Mouse (Mus musculus) left cerebral cortex, postnatal 36 days (tissue): ENCODE results near the gene Mtx1. TPM values are rescaled to one million over a fixed set of nuclear protein-coding genes. Genes with fewer than 3 reads are reported as not detected.

Experiments used
- DNase-seq, 2 experiments: peaks; one replicate each; pipeline ENCODE4 v3.0.0; 2021 to 2022; ENCODE audit warnings: low spot score in 2 of 2, mixed read lengths in 1 of 2
- intact Hi-C: fragments of 180-260 bp; cut with DNase I; formaldehyde crosslinking; loops from one replicate; pipeline ENCODE4 v1.15.1; 2025
- total RNA-seq, 2 experiments: library from RNA; stranded (reverse); gene quantifications; 2 replicates each; pipeline ENCODE4 v1.2.3; 2021

Mtx1 gene
- total RNA-seq, 2 experiments from 2014 or later = 90.6 to 93.8 TPM

DNA sequence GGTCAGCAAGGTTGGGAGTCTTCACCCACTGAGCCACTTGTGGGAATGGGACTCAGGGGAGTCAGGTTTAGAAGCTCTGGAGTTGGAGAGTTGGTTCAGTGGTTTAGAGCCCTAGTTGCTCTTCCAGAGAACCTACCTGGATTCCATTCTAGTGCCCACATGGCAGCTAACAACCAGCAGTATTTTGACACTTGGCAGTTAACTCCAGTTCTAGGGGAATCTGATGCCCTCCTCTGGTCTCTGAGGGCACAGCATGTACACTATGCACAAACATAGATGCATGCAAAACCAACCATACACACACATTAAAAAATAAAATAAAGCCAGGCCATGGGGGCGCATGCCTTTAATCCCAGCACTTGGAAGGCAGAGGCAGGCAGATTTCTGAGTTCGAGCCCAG is 33.0 kb downstream of the Mtx1 start:
- no peak for DNase-seq
- intact Hi-C loops = no loop called here

DNA sequence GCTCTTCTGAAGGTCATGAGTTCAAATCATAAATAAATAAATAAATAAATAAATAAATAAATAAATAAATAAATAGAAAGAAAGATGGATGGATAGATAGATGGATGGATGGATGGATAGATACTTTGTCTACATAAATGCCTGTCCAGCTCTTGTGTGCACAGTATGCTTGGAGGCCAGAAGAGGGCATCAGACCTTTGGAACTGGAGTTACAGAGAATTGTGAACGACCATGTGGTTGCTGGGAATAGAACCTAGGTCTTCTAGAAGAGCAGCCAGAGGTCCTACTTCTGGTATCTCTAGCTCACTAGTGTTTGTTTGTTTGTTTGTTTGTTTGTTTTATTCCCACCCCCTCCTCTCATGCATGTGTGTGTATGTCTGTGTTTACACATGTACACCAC is 33.5 kb downstream of the Mtx1 start:
- intact Hi-C loops = no loop called here
- no peak for DNase-seq

DNA sequence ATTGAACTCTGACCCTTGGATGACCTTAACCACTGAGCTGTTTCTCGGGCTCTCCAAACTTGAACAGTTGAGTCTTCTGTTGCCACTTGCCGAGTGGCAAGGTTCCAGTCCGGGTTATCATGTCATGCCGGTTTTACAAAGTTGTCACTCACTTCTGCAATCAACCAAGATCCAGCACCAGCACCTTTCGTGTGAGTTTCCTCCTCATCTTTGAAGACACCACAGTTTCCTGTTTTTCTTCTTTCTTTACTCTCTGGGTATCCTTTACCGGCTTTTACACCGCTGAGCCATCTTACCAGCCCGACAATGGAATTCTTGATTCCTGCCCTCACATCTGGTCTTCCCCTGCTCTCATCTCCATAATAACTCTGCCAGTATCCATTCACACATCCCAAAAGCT is 36.5 kb downstream of the Mtx1 start:
- intact Hi-C loops = no loop called here

DNA sequence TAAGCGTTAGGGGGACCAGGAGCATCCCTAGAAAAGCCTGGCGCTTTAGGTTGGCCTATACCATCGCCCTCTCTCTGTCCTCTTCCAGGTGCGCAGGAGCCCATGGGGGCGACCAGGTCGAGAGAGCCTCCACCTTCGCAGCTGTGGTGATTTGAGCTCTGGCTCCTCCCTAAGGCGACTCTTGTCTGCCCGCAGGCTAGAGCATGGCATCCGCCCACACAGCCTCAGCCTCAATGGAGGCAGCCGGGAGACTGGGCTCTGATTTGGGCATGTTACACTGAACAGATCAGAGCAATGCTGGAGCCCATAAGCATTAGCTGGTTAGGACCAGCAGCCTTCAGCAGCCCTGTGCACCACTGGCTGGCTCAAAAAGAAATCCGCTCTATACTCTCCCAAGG is 38.4 kb downstream of the Mtx1 start:
- intact Hi-C loops = no loop called here
- no peak for DNase-seq

More for the DNA sequence above, 36.5 kb downstream of the Mtx1 start:
- DNase-seq = no peak

DNA sequence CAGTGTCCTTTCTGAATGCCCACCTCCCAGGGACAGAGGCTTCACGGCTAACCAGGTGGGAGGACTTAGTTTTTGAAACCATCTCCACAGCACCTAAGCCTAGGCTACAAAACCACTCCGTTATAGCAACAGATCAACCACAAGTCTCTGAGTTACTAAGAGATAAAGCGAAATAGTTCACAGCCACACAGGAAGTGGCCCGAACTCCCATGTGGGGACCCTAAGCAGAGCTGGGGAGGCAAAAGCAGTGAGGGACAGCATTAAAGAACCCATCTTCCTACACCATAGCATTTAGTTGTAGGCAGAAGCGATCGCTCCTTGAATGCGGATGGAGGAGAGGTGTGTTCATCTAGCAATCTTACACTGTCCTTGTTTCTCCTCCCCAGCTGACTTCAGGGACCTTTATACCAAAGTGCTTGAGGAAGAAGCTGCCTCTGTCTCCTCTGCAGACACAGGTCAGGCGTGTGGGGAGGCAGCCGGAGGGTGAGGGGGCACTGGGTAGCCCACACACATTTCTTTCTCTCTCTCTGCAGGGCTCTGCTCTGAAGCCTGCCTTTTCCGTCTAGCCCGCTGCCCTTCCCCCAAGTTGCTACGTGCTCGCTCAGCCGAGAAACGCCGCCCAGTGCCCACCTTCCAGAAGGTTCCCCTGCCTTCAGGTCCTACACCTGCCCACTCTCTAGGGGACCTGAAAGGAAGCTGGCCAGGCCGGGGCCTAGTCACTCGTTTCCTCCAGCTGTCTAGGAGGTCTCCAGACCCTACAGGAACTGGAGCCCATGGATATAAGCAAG is 39.0 kb downstream of the Mtx1 start:
- DNase-seq = no peak
- intact Hi-C loops = no loop called here

DNA sequence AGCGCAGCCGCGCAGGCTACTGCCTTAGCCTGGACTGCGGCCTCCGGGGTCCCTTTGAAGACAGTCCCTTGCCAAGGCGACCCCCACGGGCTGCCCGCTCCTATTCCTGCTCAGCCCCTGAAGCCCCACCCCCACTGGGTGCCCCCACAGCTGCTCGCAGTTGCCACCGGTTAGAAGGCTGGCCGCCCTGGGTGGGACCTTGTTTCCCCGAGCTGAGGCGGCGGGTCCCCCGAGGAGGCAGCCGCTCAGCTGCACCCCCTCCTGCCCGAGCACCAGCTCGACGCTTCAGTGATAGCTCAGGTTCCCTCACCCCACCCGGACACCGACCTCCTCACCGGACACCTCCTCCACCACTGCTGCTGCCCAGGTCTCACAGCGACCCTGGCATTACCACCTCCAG is 39.7 kb downstream of the Mtx1 start:
- no peak for DNase-seq

DNA sequence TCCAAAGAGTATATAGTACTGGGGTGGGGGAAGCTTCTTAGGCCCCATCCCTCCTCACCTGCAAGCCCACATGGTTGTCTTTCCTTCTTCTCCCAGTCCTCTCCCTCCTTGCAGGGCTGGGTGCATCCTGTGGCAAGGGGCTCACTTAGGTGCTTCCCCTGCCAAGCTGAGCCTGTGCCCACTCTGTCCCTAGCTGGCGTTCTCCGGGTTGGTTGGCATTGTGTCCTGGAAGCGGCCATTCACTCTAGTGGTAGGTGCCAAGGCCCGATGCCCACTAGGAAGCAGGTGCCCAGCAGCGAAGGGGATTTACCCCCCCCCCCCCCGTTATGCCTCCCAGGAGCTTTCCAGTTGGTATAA is 43.0 kb downstream of the Mtx1 start:
- intact Hi-C loops = no loop called here
- DNase-seq = no peak

More for the DNA sequence above, 39.7 kb downstream of the Mtx1 start:
- intact Hi-C loops = no loop called here

DNA sequence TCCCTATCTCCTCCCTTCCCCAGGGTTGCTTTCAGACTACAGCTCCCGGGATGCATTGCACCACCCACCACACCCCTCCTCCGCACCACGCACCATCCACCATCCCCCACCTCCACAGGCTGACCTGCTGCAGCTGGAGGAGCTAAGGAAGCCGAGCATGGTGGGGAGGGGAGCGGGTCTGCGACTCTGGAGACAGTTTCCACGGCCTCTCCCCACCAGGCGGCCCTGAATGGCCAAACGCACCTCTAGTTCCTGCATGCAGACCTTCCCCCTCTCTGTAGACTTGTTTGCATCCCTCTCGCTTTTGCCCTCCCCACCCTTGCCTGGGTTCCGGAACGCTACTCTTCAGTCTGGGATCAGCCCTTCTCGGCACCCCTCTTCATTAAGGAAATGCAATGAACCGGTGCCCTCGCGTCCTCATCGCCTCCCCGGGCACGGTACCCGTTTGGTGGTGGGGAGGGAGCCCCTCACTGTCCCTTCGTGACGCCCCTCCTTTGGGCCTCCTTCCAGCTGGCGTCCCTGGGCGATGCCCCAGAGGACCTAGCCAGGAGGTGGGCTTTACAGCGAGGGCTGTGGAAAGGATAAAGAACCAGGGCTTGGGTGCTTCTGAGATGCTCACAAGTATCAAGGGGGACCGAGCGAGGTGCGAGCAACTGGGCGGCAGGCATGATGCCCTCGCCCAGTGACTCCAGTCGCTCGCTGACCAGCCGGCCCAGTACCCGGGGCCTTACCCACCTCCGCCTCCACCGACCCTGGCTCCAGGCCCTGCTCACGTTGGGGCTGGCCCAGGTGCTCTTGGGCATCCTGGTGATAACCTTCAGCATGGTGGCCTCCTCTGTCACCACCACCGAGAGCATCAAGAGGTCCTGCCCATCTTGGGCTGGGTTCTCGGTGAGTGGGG is 43.6 kb downstream of the Mtx1 start, which contains the start of gene Fam189b:
Gene Fam189b (plus strand): TSS at position 86 of the 901 bp plus-strand sequence.
- intact Hi-C loops = no loop called here
- peak; percentile 92 to 93 for DNase-seq

DNA sequence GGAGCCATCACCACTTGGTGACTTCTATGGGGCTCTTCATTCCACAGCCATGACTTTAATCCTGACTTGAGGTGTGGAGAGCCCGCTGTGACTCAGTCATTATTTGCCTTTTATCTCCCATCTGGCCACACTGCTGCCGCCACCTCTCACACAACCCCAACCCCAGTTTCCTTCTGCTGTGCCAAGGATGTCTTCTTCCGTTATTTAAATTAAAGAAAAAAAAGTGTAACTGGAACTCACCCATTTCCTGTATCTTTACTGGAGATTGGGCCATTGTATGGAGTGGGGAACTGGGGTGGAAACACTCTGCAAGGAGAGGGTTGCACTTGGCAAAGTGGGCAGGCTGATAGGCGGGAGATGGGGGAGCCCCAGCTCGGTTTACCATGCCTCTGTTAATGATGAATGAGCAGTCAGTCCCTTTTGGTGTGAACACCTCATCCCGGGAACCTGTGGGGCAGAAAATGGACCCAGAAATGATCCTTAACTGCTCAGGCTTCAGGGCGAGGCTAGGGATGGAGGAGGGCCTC is 44.3 kb downstream of the Mtx1 start:
- DNase-seq = no peak
- intact Hi-C loops = no loop called here

DNA sequence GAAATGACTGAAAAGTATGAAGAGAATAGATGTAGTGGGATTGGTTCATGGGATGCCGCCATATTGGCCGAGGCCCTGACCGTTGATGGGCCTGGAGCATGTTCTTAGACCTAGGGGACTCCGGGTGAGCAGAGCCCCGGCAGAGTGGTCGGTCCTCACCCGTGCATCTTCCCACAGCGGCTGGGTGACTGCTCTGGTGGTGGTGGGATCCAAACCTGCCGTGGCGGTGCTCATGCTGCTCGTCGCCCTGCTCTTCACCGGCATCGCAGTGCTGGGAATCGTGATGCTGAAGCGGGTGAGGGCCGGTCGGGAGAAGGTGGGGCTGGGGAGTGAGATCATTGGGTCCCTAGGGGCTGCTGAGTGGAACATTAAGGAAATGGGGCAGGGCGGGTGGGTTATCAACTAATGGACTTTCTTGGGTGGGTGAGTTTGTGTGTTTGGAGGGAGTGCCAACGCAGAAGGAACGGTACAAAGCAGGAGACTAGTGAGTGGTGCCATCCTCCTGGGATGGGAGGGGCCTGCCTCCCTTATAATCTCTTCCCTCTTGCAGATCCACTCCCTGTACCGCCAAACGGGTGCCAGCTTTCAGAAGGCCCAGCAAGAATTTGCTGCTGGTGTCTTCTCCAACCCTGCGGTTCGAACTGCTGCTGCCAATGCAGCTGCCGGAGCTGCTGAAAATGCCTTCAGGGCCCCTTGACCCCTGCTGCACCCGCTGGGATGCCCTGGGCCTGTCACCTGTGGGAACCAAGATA is 45.0 kb downstream of the Mtx1 start:
- DNase-seq = no peak
- intact Hi-C loops = no loop called here

DNA sequence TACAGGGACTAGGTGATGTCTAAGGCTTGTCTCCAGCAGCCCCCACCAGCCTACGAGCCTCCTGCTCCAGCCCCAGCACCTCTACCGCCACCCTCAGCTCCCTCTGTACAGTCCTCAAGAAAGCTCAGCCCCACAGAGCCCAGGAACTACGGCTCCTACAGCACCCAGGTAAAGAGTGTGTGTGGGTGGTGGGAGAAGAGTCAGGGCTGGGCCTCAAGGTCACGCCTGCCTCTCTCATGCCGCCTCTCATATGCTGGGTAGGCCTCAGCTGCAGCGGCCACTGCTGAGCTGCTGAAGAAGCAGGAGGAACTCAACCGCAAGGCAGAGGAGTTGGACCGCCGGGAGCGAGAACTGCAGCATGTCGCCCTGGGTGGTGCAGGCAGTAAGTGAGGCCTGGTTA is 47.8 kb downstream of the Mtx1 start:
- intact Hi-C loops = no loop called here
- no peak for DNase-seq

DNA sequence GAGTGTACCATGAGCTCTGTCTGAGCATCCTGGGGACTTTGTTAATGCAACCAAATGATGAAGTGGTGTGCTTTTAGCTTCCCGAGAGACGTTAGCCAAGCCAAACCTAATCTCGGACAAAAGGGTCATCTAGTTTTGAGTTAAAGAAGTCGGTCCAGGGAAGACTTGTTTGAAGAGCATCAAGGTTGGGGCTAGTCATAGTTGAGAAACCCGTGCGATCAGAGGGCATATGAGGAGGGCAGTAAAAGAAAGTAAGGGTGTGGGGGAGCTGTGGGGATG is 48.8 kb downstream of the Mtx1 start:
- intact Hi-C loops = no loop called here
- DNase-seq = no peak

DNA sequence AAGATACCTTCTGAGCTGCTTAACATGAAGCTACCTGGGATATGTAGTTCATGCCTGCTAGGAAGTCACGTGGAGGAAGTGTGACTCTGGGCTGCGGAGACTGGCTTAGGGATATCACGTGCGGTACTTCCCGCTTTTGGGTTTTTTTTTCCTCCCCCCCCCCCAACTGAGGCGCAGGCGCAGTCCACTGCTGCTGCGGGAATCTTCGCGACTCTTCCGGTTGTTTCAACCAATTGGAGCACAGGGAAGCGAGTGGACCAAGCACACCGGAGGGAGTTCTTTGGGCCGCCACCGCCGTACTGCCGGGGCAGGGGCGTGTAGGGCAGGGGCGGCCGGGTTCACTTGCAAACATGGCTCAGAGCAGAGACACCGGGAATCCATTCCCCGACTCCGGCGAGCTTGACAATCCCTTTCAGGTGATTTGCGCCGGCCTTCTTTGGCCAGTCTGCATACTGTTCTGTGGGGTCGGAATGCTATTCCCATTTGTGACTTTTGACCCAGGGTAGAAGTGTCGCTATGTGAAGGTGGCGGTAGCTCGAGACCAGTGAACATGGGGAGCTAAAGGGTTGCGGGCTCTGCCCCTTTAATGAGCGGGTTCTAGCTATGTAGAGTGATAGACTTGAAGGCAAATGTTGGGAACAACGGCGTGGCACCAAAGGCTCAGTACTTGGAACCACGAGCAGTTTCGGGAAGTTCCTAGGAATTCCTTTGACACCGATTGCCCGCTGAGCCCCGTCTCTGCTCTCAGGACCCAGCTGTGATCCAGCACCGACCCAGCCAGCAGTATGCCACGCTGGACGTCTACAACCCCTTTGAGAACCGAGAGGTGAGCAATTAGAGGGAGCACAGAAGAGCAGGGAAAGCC is 49.4 kb downstream of the Mtx1 start, which contains the start of gene Scamp3:
Gene Scamp3 (plus strand): TSS at position 232 of the 865 bp plus-strand sequence.
- intact Hi-C loops = no loop called here

DNA sequence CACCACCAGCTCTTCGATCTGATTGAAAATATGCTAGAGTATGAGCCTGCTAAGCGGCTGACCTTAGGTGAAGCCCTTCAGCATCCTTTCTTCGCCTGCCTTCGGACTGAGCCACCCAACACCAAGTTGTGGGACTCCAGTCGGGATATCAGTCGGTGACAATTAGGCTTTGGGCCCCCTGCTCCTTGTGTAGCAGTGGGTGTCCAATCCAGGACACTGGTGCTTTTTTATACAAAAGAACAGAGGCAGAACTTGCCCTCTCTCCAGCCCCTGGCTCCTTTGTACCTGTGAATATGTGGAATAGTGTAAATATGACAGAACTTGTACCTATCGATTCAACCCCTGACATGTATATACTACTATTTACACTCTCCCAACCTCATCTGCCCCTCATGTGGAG is 50.5 kb downstream of the Mtx1 start:
- no peak for DNase-seq
- intact Hi-C loops = no loop called here

More for the DNA sequence above, 49.4 kb downstream of the Mtx1 start, which contains the start of gene Scamp3:
- DNase-seq = peak; percentile 83 to 87

DNA sequence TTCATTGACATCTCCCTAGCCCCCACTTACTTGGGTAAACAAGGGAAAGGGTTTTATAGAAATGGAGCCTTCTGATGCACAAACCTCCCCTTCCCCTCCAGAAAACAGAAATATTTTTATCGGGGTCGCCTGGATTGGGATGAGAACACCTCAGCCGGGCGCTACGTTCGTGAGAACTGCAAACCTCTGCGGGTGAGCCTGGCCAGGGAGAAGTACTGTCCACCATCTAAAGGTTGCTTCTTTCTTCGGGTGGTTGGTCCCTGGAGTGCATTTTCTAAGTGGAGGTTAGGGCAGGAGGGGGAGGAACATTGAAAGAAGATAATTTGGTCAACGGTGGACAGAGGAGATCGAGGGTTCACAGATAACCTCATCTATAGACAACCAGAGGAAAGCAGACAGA is 51.3 kb downstream of the Mtx1 start:
- DNase-seq = no peak
- intact Hi-C loops = no loop called here

DNA sequence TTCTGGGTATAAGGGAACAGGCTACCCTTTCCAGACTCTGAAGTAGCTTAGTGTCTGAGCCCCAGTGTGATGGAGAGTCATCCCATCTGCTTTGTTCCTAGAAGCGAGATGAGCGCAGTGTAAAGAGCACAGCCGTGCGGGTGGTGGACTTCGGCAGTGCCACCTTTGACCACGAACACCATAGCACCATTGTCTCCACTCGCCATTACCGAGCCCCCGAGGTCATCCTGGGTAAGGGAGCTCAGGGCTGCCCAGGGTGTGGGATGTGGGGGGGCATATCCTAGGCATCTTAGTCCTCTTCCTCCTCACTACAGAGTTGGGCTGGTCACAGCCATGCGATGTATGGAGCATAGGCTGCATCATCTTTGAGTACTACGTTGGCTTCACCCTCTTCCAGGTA is 52.0 kb downstream of the Mtx1 start:
- intact Hi-C loops = no loop called here
- no peak for DNase-seq

DNA sequence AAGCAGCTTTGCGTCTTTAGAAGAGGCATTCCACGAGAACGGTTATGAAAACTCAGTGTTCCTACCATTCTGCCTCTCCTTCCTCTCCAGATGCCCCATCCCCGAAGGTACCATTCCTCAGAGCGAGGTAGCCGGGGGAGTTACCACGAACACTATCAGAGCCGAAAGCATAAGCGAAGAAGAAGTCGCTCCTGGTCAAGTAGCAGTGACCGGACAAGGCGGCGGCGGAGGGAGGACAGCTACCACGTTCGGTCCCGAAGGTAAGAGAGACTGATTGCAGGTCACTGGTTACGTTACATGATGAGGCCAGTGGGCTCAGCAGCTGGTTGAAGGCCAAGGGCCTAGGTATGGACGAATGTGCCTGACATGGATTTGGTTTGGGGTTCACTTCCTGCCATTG is 59.9 kb downstream of the Mtx1 start:
- no peak for DNase-seq
- intact Hi-C loops = no loop called here

DNA sequence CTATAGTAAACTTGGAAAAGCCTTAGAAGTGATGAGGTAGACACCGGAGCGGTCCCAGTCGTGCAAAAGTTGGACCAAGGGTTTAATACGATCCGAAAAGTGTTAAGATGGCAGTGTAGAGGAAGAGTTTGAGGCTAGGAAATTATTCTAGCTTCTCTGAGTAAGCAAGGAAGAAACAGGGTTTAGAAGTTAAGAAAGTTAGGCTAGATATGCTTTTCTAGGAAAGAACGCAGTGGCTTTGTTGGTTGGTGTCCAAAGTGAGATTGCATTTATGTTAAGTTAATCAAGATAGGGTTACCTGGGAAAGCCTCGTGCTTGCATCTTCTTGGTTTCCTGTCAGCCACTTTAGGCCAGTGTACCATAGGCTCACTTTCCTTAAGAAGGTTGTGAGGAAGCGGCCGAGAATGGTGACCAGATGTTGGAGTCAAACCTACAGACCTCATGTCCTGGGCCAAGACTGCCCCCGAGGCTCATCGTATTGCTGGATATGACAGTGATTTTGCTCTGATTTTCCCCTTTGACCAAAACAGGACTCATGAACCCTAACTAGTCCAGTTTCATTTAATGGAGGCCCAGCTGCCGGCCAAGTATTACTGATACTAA is 61.5 kb downstream of the Mtx1 start:
- DNase-seq = no peak
- intact Hi-C loops = no loop called here
